In the genomic region with DNA sequence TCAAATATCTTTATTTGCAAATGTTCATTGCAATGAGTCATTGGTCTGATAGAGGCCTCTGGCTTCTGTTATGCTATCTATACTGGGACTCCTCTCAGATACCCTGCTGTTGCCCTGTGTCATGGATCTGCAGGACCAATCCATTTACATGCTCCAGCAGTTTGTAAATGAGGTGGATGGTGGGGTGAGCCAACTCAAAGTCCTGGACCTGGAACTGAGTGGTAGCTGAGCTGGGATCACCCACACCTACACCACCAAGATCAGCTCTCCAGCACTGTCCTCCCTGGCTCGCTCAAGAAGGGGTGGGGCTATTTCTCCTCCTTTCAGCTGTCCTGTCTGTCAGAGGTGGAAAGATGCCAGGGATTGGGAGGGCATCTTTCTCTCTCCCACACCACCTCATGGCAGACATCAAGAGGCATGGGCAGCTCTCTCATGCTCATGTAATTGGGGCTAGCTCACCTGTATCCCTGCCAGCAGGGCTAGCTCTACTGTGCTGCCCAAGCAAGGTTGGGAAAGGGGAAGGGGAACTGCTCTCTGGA, we compare ENCODE assay signal across 32 mouse cellular contexts. TPM values are rescaled to one million over a fixed set of nuclear protein-coding genes. Genes with fewer than 3 reads are reported as not detected.
DNase-seq lines count a peak whose midpoint lies in the region; ATAC-seq and TF ChIP-seq lines count a peak whose summit lies in the region.
"Had no signal": no experiment of that assay in that cellular context is flagged by ENCODE, and none has a peak within 500 bp of the region (broad histone marks: within the 10 kb centered on the region; RNA-seq: fewer than 3 reads in every experiment).

No protein-coding gene starts in this region.

- H3K4me1 ChIP-seq in heart, embryonic 10.5 days: no peaks in the 10 kb centered on the region
- H3K4me1 ChIP-seq in heart, adult 2 months (ENCODE audit: control insufficient read depth, insufficient read depth, low read length): no peaks in the 10 kb centered on the region
- no peaks in the 10 kb centered on the region for H3K4me1 ChIP-seq in midbrain, postnatal 0 days (ENCODE audit: insufficient read depth, low read length)
- no peaks in the 10 kb centered on the region for H3K4me1 ChIP-seq in midbrain, embryonic 14.5 days (ENCODE audit: control insufficient read depth, insufficient read depth, low read length)
- H3K4me1 ChIP-seq: embryonic facial prominence, embryonic 13.5 days; forebrain, embryonic 12.5 days; forebrain, embryonic 15.5 days; heart, embryonic 12.5 days; heart, embryonic 15.5 days; hindbrain, embryonic 12.5 days; hindbrain, embryonic 15.5 days; intestine, embryonic 15.5 days had no signal

- peak; percentile 51 to 58 for DNase-seq in cerebellum, postnatal 10 days
- no peak for DNase-seq in cerebellum, postnatal 4 days (ENCODE audit: low spot score in 2 of 2)
- peak; percentile 72 for DNase-seq in heart, embryonic 10.5 days (ENCODE audit: low spot score)
- DNase-seq in heart, adult 2 months: no peak
- DNase-seq in midbrain, postnatal 0 days (ENCODE audit: low spot score): peak; percentile 3
- no peak for DNase-seq in midbrain, embryonic 14.5 days
- DNase-seq in layer of hippocampus, postnatal 10 days (ENCODE audit: low spot score in 2 of 2): no peak
- DNase-seq: adrenal gland, adult 2 months; adrenal gland, postnatal 14 days; cerebellum, adult 11-12 months; cerebellum, adult 8-10 months; embryo, embryonic 11 days; gastrocnemius, postnatal 25 days; heart, postnatal 14 days; heart, postnatal 4 days had no signal

- no peaks in the 10 kb centered on the region for H3K9me3 ChIP-seq in heart, embryonic 10.5 days
- H3K9me3 ChIP-seq in midbrain, postnatal 0 days (ENCODE audit: low read length): no peaks in the 10 kb centered on the region
- no peaks in the 10 kb centered on the region for H3K9me3 ChIP-seq in midbrain, embryonic 14.5 days (ENCODE audit: control insufficient read depth, low read length)
- H3K9me3 ChIP-seq: embryonic facial prominence, embryonic 10.5 days; embryonic facial prominence, embryonic 13.5 days; forebrain, embryonic 12.5 days; forebrain, embryonic 15.5 days; G1E; heart, embryonic 12.5 days; heart, embryonic 15.5 days; hindbrain, embryonic 12.5 days; hindbrain, embryonic 15.5 days; intestine, embryonic 15.5 days had no signal

- WGBS in heart, embryonic 10.5 days: 67% methylated on average over 1 of the region's 1 CpGs
- 24% methylated on average over 1 of the region's 1 CpGs for WGBS in heart, adult 2 months
- 53% methylated on average over 1 of the region's 1 CpGs for WGBS in midbrain, postnatal 0 days
- WGBS in midbrain, embryonic 14.5 days: 45% methylated on average over 1 of the region's 1 CpGs

- TF ChIP-seq EP300 in heart, adult 2 months (IDR thresholded peaks at IDR 0.05; ENCODE audit: insufficient read depth, low read depth, low read length): no peak

- no peak for TF ChIP-seq POLR2A in heart, adult 2 months (IDR thresholded peaks at IDR 0.05; ENCODE audit: insufficient read depth, low read depth, low read length)

- no peaks in the 10 kb centered on the region for H3K79me2 ChIP-seq in heart, adult 2 months (replicated peaks; ENCODE audit: control insufficient read depth, insufficient read depth, low read length)

- no peak overlapping the region for H3K9ac ChIP-seq in heart, adult 2 months (ENCODE audit: low read depth, low read length)
- no peak overlapping the region for H3K9ac ChIP-seq in midbrain, postnatal 0 days (replicated peaks; ENCODE audit: low read length, poor library complexity, severe bottlenecking)
- no peak overlapping the region for H3K9ac ChIP-seq in midbrain, embryonic 14.5 days (replicated peaks; ENCODE audit: low read length)
- H3K9ac ChIP-seq: embryonic facial prominence, embryonic 13.5 days; forebrain, embryonic 12.5 days; forebrain, embryonic 15.5 days; heart, embryonic 12.5 days; heart, embryonic 15.5 days; hindbrain, embryonic 12.5 days; hindbrain, embryonic 15.5 days; intestine, embryonic 15.5 days had no signal

- TF ChIP-seq CTCF in heart, adult 2 months (IDR thresholded peaks at IDR 0.05): no peak
- TF ChIP-seq CTCF in midbrain, postnatal 0 days (IDR thresholded peaks at IDR 0.05): no peak

- no peak overlapping the region for H3K27ac ChIP-seq in heart, embryonic 10.5 days
- H3K27ac ChIP-seq in heart, adult 2 months: no peak overlapping the region
- H3K27ac ChIP-seq in midbrain, postnatal 0 days (ENCODE audit: low read depth, low read length): no peak overlapping the region
- no peak overlapping the region for H3K27ac ChIP-seq in midbrain, embryonic 14.5 days (replicated peaks; ENCODE audit: low read depth, low read length)
- H3K27ac ChIP-seq: embryonic facial prominence, embryonic 10.5 days; embryonic facial prominence, embryonic 13.5 days; forebrain, embryonic 12.5 days; forebrain, embryonic 15.5 days; heart, embryonic 15.5 days; hindbrain, embryonic 12.5 days; hindbrain, embryonic 15.5 days; intestine, embryonic 15.5 days had no signal

- no peak overlapping the region for H3K4me3 ChIP-seq in heart, embryonic 10.5 days
- H3K4me3 ChIP-seq in heart, adult 2 months: no peak overlapping the region
- no peak overlapping the region for H3K4me3 ChIP-seq in midbrain, postnatal 0 days (ENCODE audit: low read depth, low read length)
- H3K4me3 ChIP-seq in midbrain, embryonic 14.5 days (replicated peaks; ENCODE audit: low read depth, low read length): no peak overlapping the region
- H3K4me3 ChIP-seq: embryonic facial prominence, embryonic 10.5 days; embryonic facial prominence, embryonic 13.5 days; erythroblast, embryonic 14.5 days; forebrain, embryonic 12.5 days; forebrain, embryonic 15.5 days; heart, embryonic 12.5 days; heart, embryonic 15.5 days; hindbrain, embryonic 12.5 days; hindbrain, embryonic 15.5 days; intestine, embryonic 15.5 days had no signal

- intact Hi-C loops in heart, adult 2 months (cut with DNase I): no loop called here

- no peak overlapping the region for H3K4me2 ChIP-seq in midbrain, postnatal 0 days (ENCODE audit: low read depth, low read length, poor library complexity, severe bottlenecking)
- no peak overlapping the region for H3K4me2 ChIP-seq in midbrain, embryonic 14.5 days (ENCODE audit: low read length)
- H3K4me2 ChIP-seq: embryonic facial prominence, embryonic 13.5 days; forebrain, embryonic 12.5 days; forebrain, embryonic 15.5 days; heart, embryonic 12.5 days; heart, embryonic 15.5 days; hindbrain, embryonic 12.5 days; hindbrain, embryonic 15.5 days; intestine, embryonic 15.5 days had no signal

- ATAC-seq in midbrain, postnatal 0 days (ENCODE audit: low FRiP score): no peak
- ATAC-seq in midbrain, embryonic 14.5 days (ENCODE audit: low FRiP score, low TSS enrichment): no peak
- ATAC-seq: forebrain, embryonic 15.5 days; intestine, embryonic 15.5 days had no signal

- no peaks in the 10 kb centered on the region for H3K36me3 ChIP-seq in heart, embryonic 10.5 days
- H3K36me3 ChIP-seq in heart, adult 2 months (ENCODE audit: control insufficient read depth, insufficient read depth, low read length): no peaks in the 10 kb centered on the region
- no peaks in the 10 kb centered on the region for H3K36me3 ChIP-seq in midbrain, postnatal 0 days (ENCODE audit: insufficient read depth, low read length)
- H3K36me3 ChIP-seq in midbrain, embryonic 14.5 days (ENCODE audit: control insufficient read depth, insufficient read depth, low read length): no peaks in the 10 kb centered on the region
- H3K36me3 ChIP-seq: embryonic facial prominence, embryonic 10.5 days; embryonic facial prominence, embryonic 13.5 days; forebrain, embryonic 12.5 days; forebrain, embryonic 15.5 days; G1E; heart, embryonic 12.5 days; heart, embryonic 15.5 days; hindbrain, embryonic 12.5 days; hindbrain, embryonic 15.5 days; intestine, embryonic 15.5 days had no signal

- no peaks in the 10 kb centered on the region for H3K27me3 ChIP-seq in heart, embryonic 10.5 days (ENCODE audit: insufficient read depth, poor library complexity, severe bottlenecking)
- no peaks in the 10 kb centered on the region for H3K27me3 ChIP-seq in heart, adult 2 months (ENCODE audit: control insufficient read depth, insufficient read depth, low read length)
- H3K27me3 ChIP-seq in midbrain, postnatal 0 days (ENCODE audit: insufficient read depth, low read length): no peaks in the 10 kb centered on the region
- H3K27me3 ChIP-seq in midbrain, embryonic 14.5 days (ENCODE audit: control insufficient read depth, insufficient read depth, low read length): no peaks in the 10 kb centered on the region
- H3K27me3 ChIP-seq: embryonic facial prominence, embryonic 13.5 days; forebrain, embryonic 12.5 days; forebrain, embryonic 15.5 days; heart, embryonic 12.5 days; heart, embryonic 15.5 days; hindbrain, embryonic 12.5 days; hindbrain, embryonic 15.5 days; intestine, embryonic 15.5 days had no signal

RNA-seq across cellular contexts. Expression of a gene that starts 4.0 kb away (rescaled TPM):
- polyA plus RNA-seq in heart, embryonic 10.5 days (2016; fragmentation: Nextera tagmentation; extraction: Ambion mirVana): not detected in 2 replicates
- total RNA-seq in heart, adult 2 months (2021): not detected
- not detected in 2 replicates for polyA plus RNA-seq in heart, adult 2 months (2012; rRNA removed)
- not detected in 2 replicates for total RNA-seq in midbrain, postnatal 0 days (2014; rRNA removed)
- polyA plus RNA-seq in midbrain, postnatal 0 days (2015; fragmentation: Nextera tagmentation; extraction: Ambion mirVana): not detected in 2 replicates
- not detected in 2 replicates for polyA plus RNA-seq in midbrain, embryonic 14.5 days (2014; fragmentation: Nextera tagmentation; extraction: Ambion mirVana)
- total RNA-seq in layer of hippocampus, postnatal 10 days (2021): not detected
- total RNA-seq: adrenal gland, adult 2 months; adrenal gland, postnatal 14 days; adrenal gland, postnatal 4 days; CH12.LX; gastrocnemius, adult 8-10 months; gastrocnemius, postnatal 25 days; heart, adult 8-10 months; heart, postnatal 14 days; heart, postnatal 4 days had no signal
- polyA plus RNA-seq: adrenal gland, adult 2 months; cortical plate, adult 2 months; embryonic facial prominence, embryonic 10.5 days; embryonic facial prominence, embryonic 13.5 days; erythroblast, embryonic 14.5 days; forebrain, embryonic 12.5 days; forebrain, embryonic 15.5 days; G1E; gonadal fat pad, adult 2 months; heart, embryonic 12.5 days; heart, embryonic 15.5 days; hindbrain, embryonic 12.5 days; hindbrain, embryonic 15.5 days; intestine, embryonic 15.5 days had no signal

RNA-seq across cellular contexts. Expression of a gene that starts 9.2 kb away (rescaled TPM):
- not detected in 2 replicates for polyA plus RNA-seq in heart, embryonic 10.5 days (2016; fragmentation: Nextera tagmentation; extraction: Ambion mirVana)
- not detected for total RNA-seq in heart, adult 2 months (2021)
- not detected in 2 replicates for polyA plus RNA-seq in heart, adult 2 months (2012; rRNA removed)
- total RNA-seq in midbrain, postnatal 0 days (2014; rRNA removed): not detected in 2 replicates
- not detected in 2 replicates for polyA plus RNA-seq in midbrain, postnatal 0 days (2015; fragmentation: Nextera tagmentation; extraction: Ambion mirVana)
- not detected in 2 replicates for polyA plus RNA-seq in midbrain, embryonic 14.5 days (2014; fragmentation: Nextera tagmentation; extraction: Ambion mirVana)
- not detected for total RNA-seq in layer of hippocampus, postnatal 10 days (2021)
- total RNA-seq: adrenal gland, adult 2 months; adrenal gland, postnatal 14 days; adrenal gland, postnatal 4 days; CH12.LX; gastrocnemius, adult 8-10 months; gastrocnemius, postnatal 25 days; heart, adult 8-10 months; heart, postnatal 14 days; heart, postnatal 4 days had no signal
- polyA plus RNA-seq: adrenal gland, adult 2 months; cortical plate, adult 2 months; embryonic facial prominence, embryonic 10.5 days; embryonic facial prominence, embryonic 13.5 days; erythroblast, embryonic 14.5 days; forebrain, embryonic 12.5 days; forebrain, embryonic 15.5 days; G1E; gonadal fat pad, adult 2 months; heart, embryonic 12.5 days; heart, embryonic 15.5 days; hindbrain, embryonic 12.5 days; hindbrain, embryonic 15.5 days; intestine, embryonic 15.5 days had no signal

RNA-seq across cellular contexts. Expression of a gene that starts 31.6 kb away (rescaled TPM):
- polyA plus RNA-seq in heart, embryonic 10.5 days (2016; fragmentation: Nextera tagmentation; extraction: Ambion mirVana): not detected in 2 replicates
- total RNA-seq in heart, adult 2 months (2021): not detected
- not detected in 2 replicates for polyA plus RNA-seq in heart, adult 2 months (2012; rRNA removed)
- not detected in 2 replicates for total RNA-seq in midbrain, postnatal 0 days (2014; rRNA removed)
- not detected in 2 replicates for polyA plus RNA-seq in midbrain, postnatal 0 days (2015; fragmentation: Nextera tagmentation; extraction: Ambion mirVana)
- polyA plus RNA-seq in midbrain, embryonic 14.5 days (2014; fragmentation: Nextera tagmentation; extraction: Ambion mirVana): not detected in 2 replicates
- not detected for total RNA-seq in layer of hippocampus, postnatal 10 days (2021)
- total RNA-seq: adrenal gland, adult 2 months; adrenal gland, postnatal 14 days; adrenal gland, postnatal 4 days; CH12.LX; gastrocnemius, adult 8-10 months; gastrocnemius, postnatal 25 days; heart, adult 8-10 months; heart, postnatal 14 days; heart, postnatal 4 days had no signal
- polyA plus RNA-seq: adrenal gland, adult 2 months; cortical plate, adult 2 months; embryonic facial prominence, embryonic 10.5 days; embryonic facial prominence, embryonic 13.5 days; erythroblast, embryonic 14.5 days; forebrain, embryonic 12.5 days; forebrain, embryonic 15.5 days; G1E; gonadal fat pad, adult 2 months; heart, embryonic 12.5 days; heart, embryonic 15.5 days; hindbrain, embryonic 12.5 days; hindbrain, embryonic 15.5 days; intestine, embryonic 15.5 days had no signal

RNA-seq across cellular contexts. Expression of a gene that starts 46.3 kb away (rescaled TPM):
- polyA plus RNA-seq in heart, embryonic 10.5 days (2016; fragmentation: Nextera tagmentation; extraction: Ambion mirVana): not detected in 2 replicates
- total RNA-seq in heart, adult 2 months (2021): not detected
- polyA plus RNA-seq in heart, adult 2 months (2012; rRNA removed): not detected in 2 replicates
- not detected in 2 replicates for total RNA-seq in midbrain, postnatal 0 days (2014; rRNA removed)
- polyA plus RNA-seq in midbrain, postnatal 0 days (2015; fragmentation: Nextera tagmentation; extraction: Ambion mirVana): not detected in 2 replicates
- not detected in 2 replicates for polyA plus RNA-seq in midbrain, embryonic 14.5 days (2014; fragmentation: Nextera tagmentation; extraction: Ambion mirVana)
- total RNA-seq in layer of hippocampus, postnatal 10 days (2021): not detected
- total RNA-seq: adrenal gland, adult 2 months; adrenal gland, postnatal 14 days; adrenal gland, postnatal 4 days; CH12.LX; G1E; gastrocnemius, adult 8-10 months; gastrocnemius, postnatal 25 days; heart, adult 8-10 months; heart, postnatal 14 days; heart, postnatal 4 days had no signal
- polyA plus RNA-seq: adrenal gland, adult 2 months; cortical plate, adult 2 months; embryonic facial prominence, embryonic 10.5 days; embryonic facial prominence, embryonic 13.5 days; erythroblast, embryonic 14.5 days; forebrain, embryonic 12.5 days; forebrain, embryonic 15.5 days; G1E; gonadal fat pad, adult 2 months; heart, embryonic 12.5 days; heart, embryonic 15.5 days; hindbrain, embryonic 12.5 days; hindbrain, embryonic 15.5 days; intestine, embryonic 15.5 days had no signal

Comparison
In these comparisons a context has a peak if more than half of its experiments do, and no peak if none do; other contexts are left out.
1. DNase-seq: peak in cerebellum, postnatal 10 days (2 of 2), heart, embryonic 10.5 days (single experiment) and midbrain, postnatal 0 days (single experiment); none in cerebellum, postnatal 4 days (0 of 2), heart, adult 2 months (0 of 2), midbrain, embryonic 14.5 days (single experiment) and layer of hippocampus, postnatal 10 days (0 of 2).